Mouse (Mus musculus) forebrain, embryonic 16.5 days (tissue): ENCODE results near the gene Rtel1. TPM values are rescaled to one million over a fixed set of nuclear protein-coding genes. Genes with fewer than 3 reads are reported as not detected.
A peak's percentile ranks its signal among the peaks of the same experiment; 100 is the strongest.

ENCODE experiments used
- ATAC-seq: fragments of 200-750 bp; cut with Nextera tagmentation; 2 replicates; pipeline ENCODE4 v1.8.0; 2017; ENCODE audit warnings: mild to moderate bottlenecking, moderate library complexity
- H3K27ac ChIP-seq: fragments of 300-500 bp; sonication (generic); 2 replicates; pipeline ENCODE4 v1.5.1; 2014; ENCODE audit warnings: low read length, control low read depth
- H3K27me3 ChIP-seq: fragments of 300-500 bp; sonication (generic); replicated peaks from 2 replicates; pipeline ENCODE4 v1.6.1; 2014; ENCODE audit warnings: low read length; ENCODE audit not compliant: control insufficient read depth, insufficient read depth
- H3K36me3 ChIP-seq: fragments of 300-500 bp; sonication (generic); 2 replicates; pipeline ENCODE4 v1.6.1; 2014; ENCODE audit not compliant: control insufficient read depth, insufficient read depth
- H3K4me1 ChIP-seq: fragments of 300-500 bp; sonication (generic); replicated peaks from 2 replicates; pipeline ENCODE4 v1.6.1; 2014; ENCODE audit warnings: low read length; ENCODE audit not compliant: control insufficient read depth, insufficient read depth
- H3K4me2 ChIP-seq: fragments of 300-500 bp; sonication (generic); 2 replicates; pipeline ENCODE4 v1.6.1; 2014; ENCODE audit warnings: mild to moderate bottlenecking, low read length, control low read depth
- H3K4me3 ChIP-seq: fragments of 300-500 bp; sonication (generic); replicated peaks from 2 replicates; pipeline ENCODE4 v1.5.1; 2014; ENCODE audit warnings: mild to moderate bottlenecking, low read length, control low read depth
- H3K9ac ChIP-seq: fragments of 300-500 bp; sonication (generic); replicated peaks from 2 replicates; pipeline ENCODE4 v1.6.1; 2014; ENCODE audit warnings: low read depth, low read length, control low read depth
- H3K9me3 ChIP-seq: fragments of 300-500 bp; sonication (generic); 2 replicates; pipeline ENCODE4 v1.6.1; 2016; ENCODE audit warnings: low read length; ENCODE audit not compliant: control insufficient read depth
- WGBS: fragments of 180-500 bp; shearing (Covaris S2); extraction: QIAGEN DNeasy Blood & Tissue Kit; methylation state at CpG from one replicate; pipeline ENCODE4 v1.1.7; 2014; 5-methylcytosine and 5-hydroxymethylcytosine counted together
- polyA plus RNA-seq: library from polyadenylated mRNA; unstranded; fragments of >200 nt; fragmentation: Nextera tagmentation; extraction: Ambion mirVana; gene quantifications from 2 replicates; pipeline ENCODE4 v1.2.1, GENCODE M21; 2015

Gene Rtel1
- polyA plus RNA-seq, 1 experiment from 2014 or later = 42.5 TPM

- no peak for ATAC-seq
- Histone ChIP-seq H3K27me3 (no peaks in the 10 kb centered on the region), H3K4me2 (no peak overlapping the region), H3K9me3 (no peaks in the 10 kb centered on the region), H3K27ac (no peak overlapping the region), H3K4me3 (no peak overlapping the region), H3K4me1 (no peaks in the 10 kb centered on the region), H3K9ac (no peak overlapping the region), H3K36me3 (peaks cover 17% of the 10 kb centered on the region)
- WGBS = 83% methylated on average over 5 of the region's 5 CpGs
Measured at GRCm38 (mm10) chr2:181380251-181380650, 60.7 kb downstream of the Rtel1 start.

GRCm38 (mm10) chr2:181381107-181381506, 61.6 kb downstream of the Rtel1 start:
- Histone ChIP-seq H3K27me3 (no peaks in the 10 kb centered on the region), H3K36me3 (peaks cover 17% of the 10 kb centered on the region), H3K4me3 (no peak overlapping the region), H3K27ac (no peak overlapping the region), H3K9me3 (no peaks in the 10 kb centered on the region), H3K9ac (no peak overlapping the region), H3K4me2 (no peak overlapping the region), H3K4me1 (no peaks in the 10 kb centered on the region)
- no peak for ATAC-seq
- WGBS = 95% methylated on average over 5 of the region's 5 CpGs

- Histone ChIP-seq H3K9me3 (no peaks in the 10 kb centered on the region), H3K4me2 (no peak overlapping the region), H3K9ac (no peak overlapping the region), H3K27ac (no peak overlapping the region), H3K4me1 (no peaks in the 10 kb centered on the region), H3K27me3 (no peaks in the 10 kb centered on the region), H3K4me3 (no peak overlapping the region), H3K36me3 (peaks cover 17% of the 10 kb centered on the region)
- 92% methylated on average over 6 of the region's 6 CpGs for WGBS
- ATAC-seq = no peak
Measured at GRCm38 (mm10) chr2:181381631-181382306, 62.2 kb downstream of the Rtel1 start.

DNA sequence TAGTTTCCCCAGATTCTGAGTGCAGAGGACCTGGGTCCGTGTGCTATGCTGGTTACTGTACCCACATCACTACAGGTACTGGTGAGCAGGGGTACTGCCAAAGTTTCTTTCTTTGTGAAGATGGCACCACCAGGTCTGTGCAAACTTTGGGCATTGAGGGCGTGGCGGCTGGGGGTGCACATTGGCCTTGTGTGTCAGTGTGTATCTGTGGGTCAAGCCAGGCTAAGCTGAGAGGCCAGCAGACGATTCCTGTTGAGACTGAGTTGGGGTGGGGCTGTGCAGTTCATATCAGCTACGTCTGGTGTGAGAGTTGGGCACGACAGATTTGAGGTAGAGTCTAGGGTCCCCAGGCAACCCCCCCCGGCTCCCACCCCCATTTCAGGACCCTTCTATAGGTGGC, 64.9 kb downstream of the Rtel1 start:
- WGBS = 92% methylated on average over 7 of the region's 7 CpGs
- H3K9ac ChIP-seq = no peak overlapping the region
- no peaks in the 10 kb centered on the region for H3K9me3 ChIP-seq
- no peaks in the 10 kb centered on the region for H3K4me1 ChIP-seq
- H3K36me3 ChIP-seq = peaks cover 16% of the 10 kb centered on the region
- ATAC-seq = no peak
- no peak overlapping the region for H3K4me2 ChIP-seq
- no peak overlapping the region for H3K27ac ChIP-seq
- H3K4me3 ChIP-seq = no peak overlapping the region
- no peaks in the 10 kb centered on the region for H3K27me3 ChIP-seq

DNA sequence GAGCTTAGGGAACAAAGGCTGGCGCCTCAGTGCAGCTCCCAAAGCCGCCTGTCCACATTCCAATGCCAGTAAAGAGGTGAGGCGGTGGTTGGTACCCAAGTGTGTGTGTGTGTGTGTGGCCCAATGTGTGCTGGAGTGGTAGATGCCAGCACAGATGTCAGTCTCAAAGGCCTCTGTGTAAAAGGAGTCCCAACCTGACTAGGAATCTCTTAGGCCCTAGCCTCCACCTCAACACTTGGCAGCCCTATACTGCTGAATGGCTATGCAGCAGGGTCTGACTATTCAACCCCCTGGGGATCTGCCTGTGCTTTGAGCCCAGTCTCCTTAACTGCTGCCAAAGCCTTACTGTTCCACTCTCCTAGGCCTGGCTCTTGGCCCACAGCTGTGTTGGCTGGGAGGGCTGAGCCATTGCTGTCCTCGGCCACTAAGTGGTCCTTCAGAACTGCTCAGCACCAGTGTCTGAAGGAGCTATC, 65.4 kb downstream of the Rtel1 start:
- ATAC-seq = peak; percentile 52; the same call in 1 of the 2 replicates
- Histone ChIP-seq H3K36me3 (peaks cover 16% of the 10 kb centered on the region), H3K27ac (no peak overlapping the region), H3K4me1 (no peaks in the 10 kb centered on the region), H3K9ac (no peak overlapping the region), H3K4me2 (no peak overlapping the region), H3K27me3 (no peaks in the 10 kb centered on the region), H3K9me3 (no peaks in the 10 kb centered on the region), H3K4me3 (no peak overlapping the region)
- 67% methylated on average over 4 of the region's 4 CpGs for WGBS

DNA sequence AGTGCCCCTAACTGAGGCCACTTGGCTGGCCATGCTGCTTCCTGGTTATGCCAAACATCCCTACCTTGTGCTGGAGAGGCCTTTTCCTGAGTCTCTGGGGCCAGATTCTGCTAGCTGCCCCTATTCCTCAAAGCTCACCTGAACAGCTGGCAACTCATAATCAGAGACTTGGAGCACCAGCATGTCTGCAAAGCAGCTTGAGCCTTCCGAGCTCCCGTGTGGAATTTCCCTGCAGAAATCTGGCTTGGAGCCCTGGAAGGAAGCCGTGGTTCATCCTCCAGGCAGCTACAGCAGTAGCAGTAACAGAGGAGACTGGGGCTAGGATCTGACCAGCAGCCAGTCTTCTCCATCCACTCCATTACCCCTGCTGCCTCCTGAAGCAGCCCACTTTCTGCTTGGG, 66.3 kb downstream of the Rtel1 start:
- Histone ChIP-seq H3K27me3 (no peaks in the 10 kb centered on the region), H3K4me3 (no peak overlapping the region), H3K9ac (no peak overlapping the region), H3K4me1 (no peaks in the 10 kb centered on the region), H3K36me3 (peaks cover 10% of the 10 kb centered on the region), H3K9me3 (no peaks in the 10 kb centered on the region), H3K27ac (no peak overlapping the region), H3K4me2 (no peak overlapping the region)
- WGBS = 70% methylated on average over 3 of the region's 3 CpGs
- no peak for ATAC-seq

DNA sequence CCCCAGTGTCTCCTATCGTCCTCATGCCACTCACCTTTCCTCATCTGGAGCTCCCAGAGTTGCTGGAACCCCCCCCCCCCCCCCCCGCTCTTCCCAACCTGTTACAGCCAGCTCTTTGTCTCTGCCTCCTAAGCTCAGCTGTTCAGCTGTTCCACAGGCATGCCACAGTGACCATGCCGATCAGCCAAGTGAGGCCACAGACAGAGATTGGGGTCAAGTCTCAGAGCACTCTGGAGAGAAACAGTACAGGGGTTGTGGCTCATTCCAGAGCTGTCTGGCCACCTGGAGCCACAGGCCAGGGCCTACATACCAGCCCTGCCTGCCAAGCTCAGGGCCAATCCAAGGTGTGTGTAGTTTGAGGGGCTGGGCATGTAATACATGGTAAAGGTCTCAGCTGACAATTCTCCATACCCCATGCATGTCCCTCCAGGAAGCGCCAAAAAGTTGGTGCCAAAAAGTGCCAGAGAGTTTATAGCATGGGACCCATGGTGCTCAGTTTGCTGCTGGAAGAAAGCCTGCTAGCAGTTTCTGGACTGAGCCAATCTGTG, 67.2 kb downstream of the Rtel1 start:
- Histone ChIP-seq H3K36me3 (peaks cover 7% of the 10 kb centered on the region), H3K4me3 (no peak overlapping the region), H3K4me2 (no peak overlapping the region), H3K27ac (no peak overlapping the region), H3K9me3 (no peaks in the 10 kb centered on the region), H3K27me3 (no peaks in the 10 kb centered on the region), H3K4me1 (no peaks in the 10 kb centered on the region), H3K9ac (no peak overlapping the region)
- ATAC-seq = no peak
- WGBS = 90% methylated on average over 4 of the region's 4 CpGs

- Histone ChIP-seq H3K27me3 (no peaks in the 10 kb centered on the region), H3K36me3 (0 out of 2 replicates have a peak, but pooled peaks cover 2% of the 10 kb centered on the region), H3K4me2 (no peak overlapping the region), H3K4me1 (no peaks in the 10 kb centered on the region), H3K27ac (no peak overlapping the region), H3K9me3 (no peaks in the 10 kb centered on the region), H3K4me3 (no peak overlapping the region), H3K9ac (no peak overlapping the region)
- no peak for ATAC-seq
- WGBS = 74% methylated on average over 4 of the region's 4 CpGs
Measured at GRCm38 (mm10) chr2:181390136-181390870, 70.8 kb downstream of the Rtel1 start.

DNA sequence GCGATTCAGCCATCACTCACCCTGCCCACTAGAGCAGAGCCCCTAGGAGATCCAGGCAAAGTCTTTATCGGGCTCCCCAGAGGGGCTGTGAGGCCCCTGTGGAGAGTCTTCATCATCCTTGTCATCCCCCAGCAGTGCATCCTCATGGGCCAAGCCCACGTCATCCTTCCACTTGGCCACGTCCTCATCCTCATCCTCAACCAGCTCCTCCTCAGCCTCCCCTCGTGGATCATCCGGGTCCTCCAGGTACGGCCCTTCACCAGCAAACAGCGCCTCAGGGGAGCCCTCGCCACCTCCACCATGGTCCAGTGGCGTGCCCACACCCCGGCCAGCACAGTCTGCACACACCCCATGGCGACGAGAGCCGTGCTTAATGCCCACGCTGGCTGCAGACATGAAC, 71.5 kb downstream of the Rtel1 start:
- Histone ChIP-seq H3K36me3 (0 out of 2 replicates have a peak, but pooled peaks cover 2% of the 10 kb centered on the region), H3K4me1 (no peaks in the 10 kb centered on the region), H3K4me2 (no peak overlapping the region), H3K9ac (no peak overlapping the region), H3K4me3 (no peak overlapping the region), H3K27me3 (no peaks in the 10 kb centered on the region), H3K27ac (no peak overlapping the region), H3K9me3 (no peaks in the 10 kb centered on the region)
- WGBS = 94% methylated on average over 15 of the region's 15 CpGs
- ATAC-seq = no peak
